Mouse (Mus musculus): ENCODE measurements around the gene Pigx. TPM values are rescaled to one million over a fixed set of nuclear protein-coding genes. Genes with fewer than 3 reads are reported as not detected.

The Pigx gene
- polyA plus RNA-seq (2015; fragmentation: Nextera tagmentation; extraction: Ambion mirVana), result 175 and 180 TPM in 2 replicates

- peak; percentile 89 for DNase-seq (ENCODE audit: low spot score)
Measured at GRCm38 (mm10) chr16:32099638-32100150, at the start of gene Pigx, which contains the start of gene Cep19. Pigx (minus strand) TSS chr16:32099740. Cep19 (plus strand) TSS chr16:32099800.

- no peak for DNase-seq (ENCODE audit: low spot score)
Measured at GRCm38 (mm10) chr16:32147589-32148207, 48.2 kb upstream of the Pigx start.

GRCm38 (mm10) chr16:32144592-32144991, 45.1 kb upstream of the Pigx start:
- DNase-seq (ENCODE audit: low spot score), result no peak

DNA sequence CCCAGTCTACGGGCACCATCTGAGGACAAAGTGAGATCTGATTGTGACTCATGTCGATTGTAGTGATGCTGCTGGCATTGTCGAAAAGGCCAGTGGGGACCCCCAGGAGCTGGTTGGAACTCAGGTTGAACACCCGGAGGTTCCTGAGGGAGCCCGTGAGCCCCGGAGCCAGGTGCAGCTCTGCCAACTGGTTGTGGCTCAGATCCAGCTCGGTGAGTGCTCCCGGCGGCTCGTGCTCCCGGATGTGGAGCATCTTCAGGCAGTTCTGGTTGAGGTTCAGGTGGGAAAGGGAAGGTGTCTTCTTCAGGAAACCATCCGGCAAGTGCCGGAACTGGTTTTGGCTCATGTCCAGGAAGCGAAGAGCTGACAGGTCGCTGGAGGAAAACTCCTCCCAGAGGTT, 44.2 kb upstream of the Pigx start:
- no peak for DNase-seq (ENCODE audit: low spot score)

GRCm38 (mm10) chr16:32138954-32139353, 39.4 kb upstream of the Pigx start:
- DNase-seq (ENCODE audit: low spot score), result no peak

GRCm38 (mm10) chr16:32135842-32136357, 36.4 kb upstream of the Pigx start:
- DNase-seq (ENCODE audit: low spot score), result no peak

GRCm38 (mm10) chr16:32133148-32133547, 33.6 kb upstream of the Pigx start:
- DNase-seq (ENCODE audit: low spot score), result no peak

DNA sequence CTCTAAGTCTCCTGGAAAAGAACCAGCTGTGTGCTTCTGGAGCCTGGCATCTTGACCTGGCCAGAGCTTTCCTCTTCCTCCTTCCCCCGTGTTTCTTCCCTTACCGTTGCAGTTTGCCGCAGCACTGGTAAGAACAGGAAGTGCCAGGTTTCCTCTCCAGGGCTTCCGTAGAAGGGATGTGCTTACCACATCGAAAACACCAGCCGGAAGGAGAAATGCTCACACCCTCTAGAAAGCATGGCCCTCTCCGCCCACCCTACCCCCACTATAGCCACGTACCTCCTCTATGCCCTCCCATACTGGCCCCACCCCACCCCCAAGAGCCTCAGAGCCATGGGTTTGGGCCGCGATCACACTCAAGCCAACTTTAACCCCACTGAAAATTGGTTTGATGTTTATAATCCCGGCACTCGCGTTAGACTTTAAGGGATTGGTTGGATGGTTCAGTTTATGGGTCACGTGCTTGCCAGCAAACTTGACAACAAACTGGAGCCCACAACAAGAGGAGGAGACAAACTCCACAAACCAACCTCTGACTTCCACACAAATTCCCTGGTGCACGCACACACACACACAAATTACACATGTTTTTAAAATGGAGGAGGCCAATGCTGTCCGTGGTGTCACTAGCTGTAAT, 30.8 kb upstream of the Pigx start:
- DNase-seq (ENCODE audit: low spot score), result peak; percentile 84

- no peak for DNase-seq (ENCODE audit: low spot score)
Measured at GRCm38 (mm10) chr16:32129449-32130189, 30.1 kb upstream of the Pigx start.

GRCm38 (mm10) chr16:32127046-32127445, 27.5 kb upstream of the Pigx start:
- no peak for DNase-seq (ENCODE audit: low spot score)

DNA sequence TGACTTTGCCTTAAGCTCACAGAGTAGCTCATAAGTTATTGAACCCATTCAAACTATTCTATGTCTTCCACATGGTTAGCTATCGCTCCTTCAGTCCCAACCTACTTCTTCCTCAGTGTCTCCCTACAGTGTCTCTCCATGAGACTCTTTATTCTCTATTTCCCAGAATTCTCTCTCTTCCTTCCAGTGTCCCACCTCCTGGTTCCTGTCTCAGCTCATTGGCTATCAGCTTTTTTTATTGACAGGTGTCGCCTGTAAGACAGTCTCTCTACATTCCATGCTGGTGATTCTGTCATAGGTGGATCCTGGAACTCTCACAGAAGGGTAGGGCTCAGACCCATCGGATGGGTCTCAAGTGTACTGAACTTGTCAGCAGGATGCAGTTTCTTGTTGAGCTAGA, 25.8 kb upstream of the Pigx start:
- no peak for DNase-seq (ENCODE audit: low spot score)

- no peak for DNase-seq (ENCODE audit: low spot score)
Measured at GRCm38 (mm10) chr16:32124444-32125335, 25.1 kb upstream of the Pigx start.

- DNase-seq (ENCODE audit: low spot score), result no peak
Measured at GRCm38 (mm10) chr16:32124020-32124419, 24.5 kb upstream of the Pigx start.

GRCm38 (mm10) chr16:32120454-32120853, 20.9 kb upstream of the Pigx start:
- no peak for DNase-seq (ENCODE audit: low spot score)

GRCm38 (mm10) chr16:32116186-32116585, 16.6 kb upstream of the Pigx start:
- DNase-seq (ENCODE audit: low spot score), result no peak

GRCm38 (mm10) chr16:32115781-32116180, 16.2 kb upstream of the Pigx start:
- DNase-seq (ENCODE audit: low spot score), result no peak

DNA sequence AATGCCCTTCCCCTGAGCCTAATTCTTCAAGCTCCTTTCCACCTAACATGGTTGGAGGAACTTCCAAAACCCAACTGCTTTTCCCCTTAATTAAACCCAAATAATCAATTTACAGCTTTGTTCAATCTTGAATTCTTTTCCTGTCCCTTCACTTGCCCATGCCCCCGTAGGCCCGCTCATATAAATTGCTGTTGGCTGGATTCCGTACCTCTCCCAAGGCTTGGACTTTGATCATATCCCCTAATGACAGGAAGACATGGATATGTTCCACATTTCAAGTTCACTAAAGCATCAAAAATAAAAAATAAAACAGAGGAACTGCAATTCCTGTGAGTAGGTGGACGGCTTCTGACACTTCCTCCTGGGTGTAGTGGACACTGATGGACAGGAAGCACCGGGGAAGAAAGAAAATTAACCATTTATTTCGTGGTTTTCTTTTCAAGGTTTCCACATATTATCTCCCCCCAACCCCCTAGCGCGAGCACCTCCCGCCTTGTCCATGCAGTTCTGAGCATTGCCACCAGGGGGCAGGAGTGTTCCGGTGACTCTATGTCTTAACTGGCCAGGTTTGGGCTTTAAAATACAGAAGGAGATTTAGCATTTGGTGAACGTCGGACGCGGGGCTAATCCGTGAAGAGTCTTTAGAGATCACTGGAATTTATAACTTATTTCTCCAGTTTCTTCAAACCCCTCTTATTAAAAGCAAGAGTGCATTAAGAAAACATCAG, 15.6 kb upstream of the Pigx start:
- DNase-seq (ENCODE audit: low spot score), result peak; percentile 86

- DNase-seq (ENCODE audit: low spot score), result no peak
Measured at GRCm38 (mm10) chr16:32114406-32114805, 14.9 kb upstream of the Pigx start.

DNA sequence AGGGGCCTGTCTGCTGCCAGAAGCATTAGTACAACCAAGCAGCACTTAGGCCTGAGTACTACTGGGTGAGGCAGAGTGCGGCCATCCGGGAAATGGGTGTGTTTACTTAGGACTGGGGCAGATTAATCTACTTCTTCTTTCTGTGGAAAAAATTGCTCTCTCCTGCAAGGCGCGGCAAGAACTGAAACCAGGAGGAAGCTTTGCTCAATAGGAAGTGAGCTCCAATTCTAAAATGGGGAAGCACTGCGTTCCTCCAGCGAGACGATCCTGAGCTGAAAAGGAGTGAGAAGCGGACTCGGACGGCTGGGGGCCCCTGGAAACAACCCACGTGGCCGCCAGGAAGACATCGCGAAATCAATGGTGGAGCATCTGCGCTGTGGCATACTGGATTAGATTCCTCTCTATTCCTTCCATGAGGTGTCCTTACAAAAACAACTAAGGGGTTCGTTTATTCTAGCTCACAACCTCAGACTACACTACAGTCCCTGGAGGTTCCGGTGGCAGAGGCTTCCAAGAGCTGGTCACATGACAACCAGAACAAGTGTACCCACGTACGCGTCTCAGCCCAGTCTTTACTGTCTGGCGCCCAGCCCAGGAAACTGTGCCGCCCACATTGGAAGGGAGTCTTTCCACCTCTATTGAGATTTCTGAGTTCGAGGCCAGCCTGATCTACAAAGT, 14.1 kb upstream of the Pigx start:
- peak; percentile 58 for DNase-seq (ENCODE audit: low spot score)

All from thymus, postnatal 0 days (tissue).